Mouse (Mus musculus) spleen, adult 2 months (tissue): ENCODE data around the gene Rabepk.

Experiments
- CTCF ChIP-seq: fragments of 200-500 bp; IDR thresholded peaks from 2 replicates; pipeline ENCODE4 v1.5.1; 2011; ENCODE audit warnings: mild to moderate bottlenecking, inconsistent platforms; ENCODE audit not compliant: insufficient read depth, insufficient read length, insufficient replicate concordance; ENCODE audit errors: extremely low read depth
- POLR2A ChIP-seq: fragments of 200-500 bp; IDR thresholded peaks from 2 replicates; pipeline ENCODE4 v1.6.1; 2011; ENCODE audit warnings: low read depth, low read length, inconsistent platforms

GRCm38 (mm10) chr2:34808057-34808456 is 8.3 kb upstream of the Rabepk start:
- TF ChIP-seq CTCF (no peak), POLR2A (no peak)
